ENCODE assay signal across 13 mouse cellular contexts in genomic region chr6:84630276-84630675, GRCm38 (mm10). TPM values are rescaled to one million over a fixed set of nuclear protein-coding genes. Genes with fewer than 3 reads are reported as not detected.
DNase-seq lines count a peak whose midpoint lies in the region.
"Had no signal": no experiment of that assay in that cellular context is flagged by ENCODE, and none has a peak within 500 bp of the region (broad histone marks: within the 10 kb centered on the region; RNA-seq: fewer than 3 reads in every experiment).

No protein-coding gene starts in this region.

- no peak overlapping the region for H3K27ac ChIP-seq in heart, embryonic 10.5 days

- peaks cover 11% of the 10 kb centered on the region for H3K4me1 ChIP-seq in heart, embryonic 10.5 days
- H3K4me1 ChIP-seq: megakaryocyte, embryonic 14.5 days had no signal

- no peak overlapping the region for H3K4me3 ChIP-seq in heart, embryonic 10.5 days
- H3K4me3 ChIP-seq: megakaryocyte, embryonic 14.5 days; myocyte had no signal

- no peaks in the 10 kb centered on the region for H3K36me3 ChIP-seq in heart, embryonic 10.5 days

- intact Hi-C loops in heart, postnatal 36 days (cut with DNase I), result loop anchor here (10.0 kb wide), 1 partner anchor 255 kb away; no protein-coding TSS in a partner anchor

- 57% methylated on average over 1 of the region's 1 CpGs for WGBS in heart, embryonic 10.5 days

- no peaks in the 10 kb centered on the region for H3K9me3 ChIP-seq in heart, embryonic 10.5 days
- H3K9me3 ChIP-seq: megakaryocyte, embryonic 14.5 days had no signal

- peak; percentile 2 for DNase-seq in heart, embryonic 10.5 days (ENCODE audit: low spot score)
- DNase-seq in heart, postnatal 36 days, result no peak
- DNase-seq in embryo, embryonic 10.5 days (ENCODE audit: low spot score), result peak; percentile 45
- DNase-seq in kidney, postnatal 25 days, result peak; percentile 44 to 64
- peak; percentile 21 for DNase-seq in lung, postnatal 14 days
- DNase-seq in neural tube, embryonic 10.5 days (ENCODE audit: extremely low spot score, low spot score), result no peak
- no peak for DNase-seq in gastrocnemius, adult 8-10 months (ENCODE audit: low spot score in 2 of 2)
- DNase-seq in left cerebral cortex, adult 11 months (ENCODE audit: low spot score), result no peak
- DNase-seq: cerebellum, adult 9-10 months; spleen, adult 18-20 months; thymus, adult 18-20 months had no signal

- H3K27me3 ChIP-seq in heart, embryonic 10.5 days (ENCODE audit: insufficient read depth, poor library complexity, severe bottlenecking), result no peaks in the 10 kb centered on the region

RNA-seq across cellular contexts. Expression of gene Cyp26b1, which starts 36.6 kb away (rescaled TPM):
- 2.3 and 2.7 TPM in 2 replicates for polyA plus RNA-seq in heart, embryonic 10.5 days (2016; fragmentation: Nextera tagmentation; extraction: Ambion mirVana)
- total RNA-seq in heart, postnatal 36 days (2021), result 10 to 100 TPM in 1 of 2 experiments, 1 to 10 TPM in 1; 6.0 to 16.9 TPM
- 10 to 100 TPM in 1 of 4 experiments, 1 to 10 TPM in 3; 1.2 to 11.2 (median 6.3) TPM for total RNA-seq in gastrocnemius, adult 8-10 months (2022)

Comparison
In these comparisons a context has a peak if more than half of its experiments do, and no peak if none do; other contexts are left out.
1. DNase-seq: peak in heart, embryonic 10.5 days (single experiment), embryo, embryonic 10.5 days (single experiment), kidney, postnatal 25 days (2 of 2) and lung, postnatal 14 days (single experiment); none in heart, postnatal 36 days (0 of 2), neural tube, embryonic 10.5 days (single experiment), gastrocnemius, adult 8-10 months (0 of 2) and left cerebral cortex, adult 11 months (single experiment).